Mouse (Mus musculus): ENCODE data around the gene Gm49361.
"Not testable (repeated sequence)": the region's sequence is repeated elsewhere in the genome, so short reads cannot be mapped to it uniquely, and the experiment has no call there.

The Gm49361 gene

GRCm38 (mm10) chr14:57688066-57688465, 57.8 kb downstream of the Gm49361 start:
- not testable (repeated sequence) for DNase-seq

GRCm38 (mm10) chr14:57687441-57687840, 58.5 kb downstream of the Gm49361 start:
- DNase-seq, result no peak

GRCm38 (mm10) chr14:57686647-57687046, 59.3 kb downstream of the Gm49361 start:
- DNase-seq, result no peak

- DNase-seq, result peak; percentile 70
Measured at GRCm38 (mm10) chr14:57684579-57684978, 61.3 kb downstream of the Gm49361 start.

GRCm38 (mm10) chr14:57682751-57683150, 63.2 kb downstream of the Gm49361 start:
- DNase-seq, result no peak

GRCm38 (mm10) chr14:57679958-57680535, 65.9 kb downstream of the Gm49361 start:
- DNase-seq, result peak; percentile 84

- DNase-seq, result no peak
Measured at GRCm38 (mm10) chr14:57679523-57679922, 66.4 kb downstream of the Gm49361 start.

GRCm38 (mm10) chr14:57675481-57675880, 70.4 kb downstream of the Gm49361 start:
- no peak for DNase-seq

- DNase-seq, result no peak
Measured at GRCm38 (mm10) chr14:57665628-57665950, 80.3 kb downstream of the Gm49361 start.

- peak; percentile 93 for DNase-seq
Measured at GRCm38 (mm10) chr14:57664822-57665627, 80.9 kb downstream of the Gm49361 start, which contains the start of gene Xpo4. Gene Xpo4 (minus strand): TSS chr14:57665430.

- DNase-seq, result peak; percentile 53
Measured at GRCm38 (mm10) chr14:57664311-57664821, 81.5 kb downstream of the Gm49361 start.

GRCm38 (mm10) chr14:57663630-57664029, 82.3 kb downstream of the Gm49361 start:
- DNase-seq, result no peak

- no peak for DNase-seq
Measured at GRCm38 (mm10) chr14:57658301-57658700, 87.6 kb downstream of the Gm49361 start.

GRCm38 (mm10) chr14:57657500-57657899, 88.4 kb downstream of the Gm49361 start:
- no peak for DNase-seq

- DNase-seq, result not testable (repeated sequence)
Measured at GRCm38 (mm10) chr14:57656519-57656918, 89.4 kb downstream of the Gm49361 start.

- no peak for DNase-seq
Measured at GRCm38 (mm10) chr14:57649501-57649900, 96.4 kb downstream of the Gm49361 start.

GRCm38 (mm10) chr14:57646155-57646554, 99.7 kb downstream of the Gm49361 start:
- no peak for DNase-seq

GRCm38 (mm10) chr14:57639153-57639552, 106.8 kb downstream of the Gm49361 start:
- DNase-seq, result no peak

GRCm38 (mm10) chr14:57634141-57634540, 111.8 kb downstream of the Gm49361 start:
- DNase-seq, result peak; percentile 35

GRCm38 (mm10) chr14:57629595-57629994, 116.3 kb downstream of the Gm49361 start:
- DNase-seq, result no peak

- no peak for DNase-seq
Measured at GRCm38 (mm10) chr14:57622934-57623333, 123.0 kb downstream of the Gm49361 start.

GRCm38 (mm10) chr14:57621699-57622098, 124.2 kb downstream of the Gm49361 start:
- DNase-seq, result no peak

- DNase-seq, result peak; percentile 7
Measured at GRCm38 (mm10) chr14:57620598-57621236, 125.2 kb downstream of the Gm49361 start.

GRCm38 (mm10) chr14:57619487-57619886, 126.4 kb downstream of the Gm49361 start:
- peak; percentile 78 for DNase-seq

All from embryo, embryonic 11 days (tissue).